Mouse (Mus musculus): Measurements from ENCODE around the gene Krtap4-1.

Gene Krtap4-1

GRCm38 (mm10) chr11:99583245-99583704 is 44.8 kb downstream of the Krtap4-1 start, which contains the start of gene Krtap1-4:
TSS of gene Krtap1-4 (minus strand) at chr11:99583654.
- no peak for DNase-seq (ENCODE audit: low spot score)

GRCm38 (mm10) chr11:99581564-99581963 is 46.5 kb downstream of the Krtap4-1 start:
- no peak for DNase-seq (ENCODE audit: low spot score)

DNA sequence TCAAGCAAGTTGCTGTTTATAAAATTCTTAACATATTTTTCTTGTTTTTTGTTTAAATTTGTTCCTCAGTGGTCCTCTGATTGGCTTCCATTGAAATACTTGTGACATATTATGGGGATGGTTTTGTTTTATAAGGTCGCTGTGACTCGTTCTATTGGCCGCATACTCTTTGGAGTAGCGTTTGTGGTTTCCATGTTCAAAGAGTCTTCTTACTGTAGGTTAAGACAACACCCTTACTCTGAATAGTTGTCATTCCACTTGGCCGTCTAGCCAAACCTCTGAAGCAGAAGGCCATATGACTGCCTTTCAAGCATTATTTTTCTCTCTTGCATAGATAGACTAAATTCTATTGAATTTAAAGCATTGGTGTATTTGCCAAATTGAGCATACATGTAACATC is 47.0 kb downstream of the Krtap4-1 start:
- no peak for DNase-seq (ENCODE audit: low spot score)

- no peak for DNase-seq (ENCODE audit: low spot score)
Observed at GRCm38 (mm10) chr11:99580636-99581035, 47.4 kb downstream of the Krtap4-1 start, which contains the start of gene Krtap1-5. TSS of gene Krtap1-5 (minus strand) at chr11:99581016.
